Mouse (Mus musculus) hindbrain, embryonic 13.5 days (tissue): Measurements from ENCODE around the gene 2810004N23Rik. TPM values are rescaled to one million over a fixed set of nuclear protein-coding genes. Genes with fewer than 3 reads are reported as not detected.
A peak's percentile ranks its signal among the peaks of the same experiment; 100 is the strongest.

Experiments
- ATAC-seq: fragments of 200-750 bp; cut with Nextera tagmentation; 2 replicates; pipeline ENCODE4 v1.8.0; 2017; ENCODE audit warnings: moderate TSS enrichment; ENCODE audit not compliant: low FRiP score
- H3K27ac ChIP-seq: fragments of 300-500 bp; sonication (generic); 2 replicates; pipeline ENCODE4 v1.5.1; 2015; ENCODE audit warnings: inconsistent platforms, mild to moderate bottlenecking, moderate library complexity
- H3K27me3 ChIP-seq: fragments of 300-500 bp; sonication (generic); 2 replicates; pipeline ENCODE4 v1.6.1; 2015; ENCODE audit warnings: mild to moderate bottlenecking, inconsistent platforms
- H3K36me3 ChIP-seq: fragments of 300-500 bp; sonication (generic); 2 replicates; pipeline ENCODE4 v1.6.1; 2015; ENCODE audit warnings: mild to moderate bottlenecking, inconsistent platforms
- H3K4me1 ChIP-seq: fragments of 300-500 bp; sonication (generic); replicated peaks from 2 replicates; pipeline ENCODE4 v1.6.1; 2015; ENCODE audit warnings: inconsistent platforms
- H3K4me2 ChIP-seq: fragments of 300-500 bp; sonication (generic); 2 replicates; pipeline ENCODE4 v1.6.1; 2015; ENCODE audit warnings: inconsistent platforms, mild to moderate bottlenecking, moderate library complexity
- H3K4me3 ChIP-seq: fragments of 300-500 bp; sonication (generic); 2 replicates; pipeline ENCODE4 v1.5.1; 2015; ENCODE audit warnings: mild to moderate bottlenecking, inconsistent platforms
- H3K9ac ChIP-seq: fragments of 300-500 bp; sonication (generic); 2 replicates; pipeline ENCODE4 v1.6.1; 2015; ENCODE audit warnings: mild to moderate bottlenecking, inconsistent platforms
- H3K9me3 ChIP-seq: fragments of 300-500 bp; sonication (generic); 2 replicates; pipeline ENCODE4 v1.6.1; 2016; ENCODE audit warnings: inconsistent platforms
- WGBS: fragments of 180-500 bp; shearing (Covaris S2); methylation state at CpG from one replicate; pipeline ENCODE4 v1.1.7; 2015; 5-methylcytosine and 5-hydroxymethylcytosine counted together
- polyA plus RNA-seq: library from polyadenylated mRNA; unstranded; fragments of >200 nt; fragmentation: Nextera tagmentation; extraction: Ambion mirVana; gene quantifications from 2 replicates; pipeline ENCODE4 v1.2.1, GENCODE M21; 2015

2810004N23Rik gene
- polyA plus RNA-seq, 1 experiment from 2014 or later = 30.4 TPM

GRCm38 (mm10) chr8:124792708-124793107 is 70.2 kb downstream of the 2810004N23Rik start, which contains the start of gene Trim67:
Trim67 (plus strand) TSS chr8:124793092.
- Histone ChIP-seq H3K4me1 (peaks cover 58% of the 10 kb centered on the region), H3K4me2 (peak within 1 kb of the TSS; percentile 87), H3K27ac (peak within 1 kb of the TSS; percentile 98), H3K9ac (peak within 1 kb of the TSS; percentile 95), H3K27me3 (peaks cover 39% of the 10 kb centered on the region), H3K9me3 (no peaks in the 10 kb centered on the region), H3K4me3 (peak within 1 kb of the TSS; percentile 83), H3K36me3 (no peaks in the 10 kb centered on the region)
- peak; percentile 93 for ATAC-seq
- under 1% methylated on average over 37 of the region's 39 CpGs for WGBS

DNA sequence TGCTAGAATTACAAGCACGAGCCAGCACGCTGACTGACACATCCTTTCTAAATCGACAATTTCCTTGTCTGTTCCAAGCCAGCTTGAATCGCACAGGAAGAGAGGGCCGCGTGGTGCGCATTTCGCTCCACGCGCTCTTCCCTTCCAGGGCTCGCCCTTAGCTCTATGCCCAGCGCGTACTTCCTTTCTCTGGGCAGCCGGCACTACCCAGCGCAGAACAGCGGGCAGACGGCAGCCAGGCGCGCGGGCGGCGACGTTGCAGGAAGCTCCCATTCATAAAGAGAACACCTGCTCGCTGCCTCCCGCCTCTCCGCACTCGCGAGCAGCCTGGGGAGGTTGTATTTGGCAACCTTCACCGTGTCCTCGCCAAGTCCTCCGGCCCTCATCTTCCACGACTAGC is 70.7 kb downstream of the 2810004N23Rik start:
- no peaks in the 10 kb centered on the region for H3K36me3 ChIP-seq
- peaks cover 53% of the 10 kb centered on the region for H3K4me1 ChIP-seq
- peak overlapping the region; percentile 98 for H3K27ac ChIP-seq
- H3K4me2 ChIP-seq = peak overlapping the region; percentile 87
- peaks cover 41% of the 10 kb centered on the region for H3K27me3 ChIP-seq
- H3K9me3 ChIP-seq = no peaks in the 10 kb centered on the region
- peak overlapping the region; percentile 95 for H3K9ac ChIP-seq
- peak overlapping the region; percentile 83 for H3K4me3 ChIP-seq
- ATAC-seq = peak; percentile 32
- under 1% methylated on average over 32 of the region's 32 CpGs for WGBS

DNA sequence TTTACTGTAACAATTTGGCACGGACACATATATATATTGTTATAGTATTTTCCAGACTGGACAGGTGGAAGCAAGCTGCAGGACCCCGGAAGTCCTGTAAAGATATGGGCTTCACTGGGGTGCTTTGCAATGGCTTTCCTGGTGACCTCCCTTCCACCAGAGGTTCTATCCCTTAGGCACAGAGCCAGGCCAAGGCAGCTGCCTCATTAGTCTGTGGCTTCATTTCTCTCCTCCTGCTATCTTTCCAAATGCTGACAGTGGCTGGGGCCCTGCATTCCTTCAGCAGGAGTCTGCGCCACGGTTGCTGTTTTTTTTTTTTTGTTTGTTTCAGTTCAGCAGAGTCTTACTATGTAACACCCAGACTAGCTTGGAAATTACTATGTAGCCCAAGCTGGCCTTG is 71.2 kb downstream of the 2810004N23Rik start:
- 47% methylated on average over 4 of the region's 4 CpGs for WGBS
- H3K27ac ChIP-seq = peak overlapping the region; percentile 98
- H3K4me3 ChIP-seq = peak overlapping the region; percentile 83
- H3K4me1 ChIP-seq = peaks cover 49% of the 10 kb centered on the region
- H3K4me2 ChIP-seq = peak overlapping the region; percentile 87
- no peaks in the 10 kb centered on the region for H3K9me3 ChIP-seq
- no peaks in the 10 kb centered on the region for H3K36me3 ChIP-seq
- ATAC-seq = no peak
- H3K9ac ChIP-seq = peak overlapping the region; percentile 95
- peaks cover 46% of the 10 kb centered on the region for H3K27me3 ChIP-seq

DNA sequence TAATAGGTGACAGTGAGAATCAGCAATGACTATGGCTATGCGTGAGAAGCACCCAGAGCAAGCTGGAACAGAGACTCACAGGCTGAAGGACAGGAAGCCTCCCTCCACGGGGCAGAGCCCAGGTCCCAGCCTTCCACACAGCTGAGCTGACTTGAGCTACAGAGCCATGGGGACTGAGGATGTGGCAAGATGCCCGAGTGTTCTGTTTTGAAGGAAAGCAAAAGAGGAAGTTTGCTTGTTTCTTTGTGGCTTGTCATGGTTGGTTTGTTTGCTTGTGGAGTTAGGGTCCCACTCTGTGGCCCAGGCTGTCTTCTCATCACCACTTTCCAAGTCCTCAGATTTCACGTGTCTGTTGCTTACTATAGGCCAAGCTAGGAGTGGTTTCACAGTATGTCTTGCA is 72.2 kb downstream of the 2810004N23Rik start:
- H3K36me3 ChIP-seq = no peaks in the 10 kb centered on the region
- H3K9me3 ChIP-seq = no peaks in the 10 kb centered on the region
- no peak overlapping the region for H3K4me2 ChIP-seq
- peaks cover 42% of the 10 kb centered on the region for H3K27me3 ChIP-seq
- 0 out of 2 replicates have a peak overlapping the region, but pooled peaks have one; percentile 4 for H3K9ac ChIP-seq
- ATAC-seq = no peak
- peaks cover 38% of the 10 kb centered on the region for H3K4me1 ChIP-seq
- H3K4me3 ChIP-seq = no peak overlapping the region
- H3K27ac ChIP-seq = peak overlapping the region; percentile 98; the same call in 1 of the 2 replicates
- 78% methylated on average over 4 of the region's 4 CpGs for WGBS

Other genes with a start within 250 kb of the 2810004N23Rik start
- gene 2310022B05Rik, start 199.8 kb downstream of the 2810004N23Rik start, polyA plus RNA-seq = 18.4 and 19.1 TPM in 2 replicates
- 58.6 and 61.6 TPM in 2 replicates for gene Ttc13, start 141.1 kb downstream of the 2810004N23Rik start, polyA plus RNA-seq
- 32.8 and 33.3 TPM in 2 replicates for gene Arv1, start 141.0 kb downstream of the 2810004N23Rik start, polyA plus RNA-seq
- gene Fam89a, start 111.3 kb downstream of the 2810004N23Rik start, polyA plus RNA-seq = 3.1 and 3.2 TPM in 2 replicates
- 20.5 and 20.6 TPM in 2 replicates for gene Trim67, start 70.0 kb downstream of the 2810004N23Rik start, polyA plus RNA-seq
- 83.6 and 85.0 TPM in 2 replicates for gene Gnpat, start 87 bp downstream of the 2810004N23Rik start, polyA plus RNA-seq
- 13.2 and 13.8 TPM in 2 replicates for gene Exoc8, start 34.6 kb upstream of the 2810004N23Rik start, polyA plus RNA-seq
- 9.5 and 10.6 TPM in 2 replicates for gene Sprtn, start 34.8 kb upstream of the 2810004N23Rik start, polyA plus RNA-seq
- 16.9 and 17.2 TPM in 2 replicates for gene Egln1, start 86.2 kb upstream of the 2810004N23Rik start, polyA plus RNA-seq
- gene Tsnax, start 149.9 kb upstream of the 2810004N23Rik start, polyA plus RNA-seq = 176 and 184 TPM in 2 replicates
- gene Disc1, start 191.1 kb upstream of the 2810004N23Rik start, polyA plus RNA-seq = 1.3 and 2.1 TPM in 2 replicates